Comparison of ENCODE assay signal across 8 mouse cellular contexts in genomic region chr13:54304251-54304650, GRCm38 (mm10).
DNase-seq lines count a peak whose midpoint lies in the region; ATAC-seq lines count a peak whose summit lies in the region.

No protein-coding gene starts in this region.

- no peaks in the 10 kb centered on the region for H3K36me3 ChIP-seq in neural tube, embryonic 11.5 days (ENCODE audit: control insufficient read depth, insufficient read depth, low read length)
- no peaks in the 10 kb centered on the region for H3K36me3 ChIP-seq in limb, embryonic 15.5 days

- no peaks in the 10 kb centered on the region for H3K9me3 ChIP-seq in neural tube, embryonic 11.5 days (ENCODE audit: control insufficient read depth, low read length)
- H3K9me3 ChIP-seq in limb, embryonic 15.5 days, result no peaks in the 10 kb centered on the region

- DNase-seq in cerebellum, adult 9-11 months, result peak; percentile 59
- DNase-seq in cerebellum, adult 18-20 months, result no peak
- DNase-seq in neural tube, embryonic 11.5 days (ENCODE audit: low spot score), result peak; percentile 16
- DNase-seq in neural tube, embryonic 10.5 days (ENCODE audit: extremely low spot score, low spot score), result no peak
- DNase-seq in thymus, postnatal 0 days (ENCODE audit: low spot score), result no peak
- DNase-seq in thymus, adult 18-20 months, result no peak
- DNase-seq in gastrocnemius, postnatal 25 days, result no peak

- H3K27ac ChIP-seq in neural tube, embryonic 11.5 days (ENCODE audit: low read depth, low read length), result peak overlapping the region; percentile 99; the same call in 1 of the 2 replicates
- H3K27ac ChIP-seq in limb, embryonic 15.5 days, result peak overlapping the region; percentile 98; the same call in 1 of the 2 replicates

- peaks cover 10% of the 10 kb centered on the region for H3K4me1 ChIP-seq in neural tube, embryonic 11.5 days (ENCODE audit: control insufficient read depth, insufficient read depth, low read length)
- H3K4me1 ChIP-seq in limb, embryonic 15.5 days, result peaks cover 25% of the 10 kb centered on the region

- H3K4me3 ChIP-seq in neural tube, embryonic 11.5 days (ENCODE audit: low read depth, low read length), result no peak overlapping the region
- no peak overlapping the region for H3K4me3 ChIP-seq in limb, embryonic 15.5 days

- H3K27me3 ChIP-seq in neural tube, embryonic 11.5 days (ENCODE audit: control insufficient read depth, insufficient read depth, low read length), result no peaks in the 10 kb centered on the region
- 0 out of 2 replicates have a peak, but pooled peaks cover 2% of the 10 kb centered on the region for H3K27me3 ChIP-seq in limb, embryonic 15.5 days

- 55% methylated on average over 5 of the region's 5 CpGs for WGBS in neural tube, embryonic 11.5 days
- 52% methylated on average over 5 of the region's 5 CpGs for WGBS in limb, embryonic 15.5 days

- H3K9ac ChIP-seq in neural tube, embryonic 11.5 days (ENCODE audit: low read length), result no peak overlapping the region; the same call in none of the 2 replicates
- no peak overlapping the region for H3K9ac ChIP-seq in limb, embryonic 15.5 days

- H3K4me2 ChIP-seq in neural tube, embryonic 11.5 days (ENCODE audit: low read depth), result peak overlapping the region; percentile 97; the same call in 1 of the 2 replicates
- peak overlapping the region; percentile 96; the same call in 1 of the 2 replicates for H3K4me2 ChIP-seq in limb, embryonic 15.5 days

- no peak for ATAC-seq in neural tube, embryonic 11.5 days (ENCODE audit: insufficient read depth, low FRiP score, low TSS enrichment)
- no peak for ATAC-seq in limb, embryonic 15.5 days (ENCODE audit: insufficient number of reproducible peaks, low FRiP score, low TSS enrichment, low read depth)

Comparison
In these comparisons a context has a peak if more than half of its experiments do, and no peak if none do; other contexts are left out.
1. DNase-seq: peak in cerebellum, adult 9-11 months (single experiment) and neural tube, embryonic 11.5 days (single experiment); none in cerebellum, adult 18-20 months (0 of 2), neural tube, embryonic 10.5 days (single experiment), thymus, postnatal 0 days (single experiment), thymus, adult 18-20 months (0 of 2) and gastrocnemius, postnatal 25 days (single experiment).